Mouse (Mus musculus) kidney, adult 2 months (tissue): ENCODE measurements around the gene Grik4.

Source experiments
- CTCF ChIP-seq: fragments of 200-500 bp; conservative IDR thresholded peaks from 2 replicates; pipeline ENCODE4 v1.5.1; 2011; ENCODE audit warnings: low read depth, mild to moderate bottlenecking, control low read depth, low read length, moderate library complexity, mixed read lengths; ENCODE audit not compliant: insufficient read depth, insufficient read length
- POLR2A ChIP-seq: fragments of 200-500 bp; IDR thresholded peaks from one replicate; pipeline ENCODE4 v1.6.1; 2011; ENCODE audit warnings: low read depth, low read length, control low read depth

DNA sequence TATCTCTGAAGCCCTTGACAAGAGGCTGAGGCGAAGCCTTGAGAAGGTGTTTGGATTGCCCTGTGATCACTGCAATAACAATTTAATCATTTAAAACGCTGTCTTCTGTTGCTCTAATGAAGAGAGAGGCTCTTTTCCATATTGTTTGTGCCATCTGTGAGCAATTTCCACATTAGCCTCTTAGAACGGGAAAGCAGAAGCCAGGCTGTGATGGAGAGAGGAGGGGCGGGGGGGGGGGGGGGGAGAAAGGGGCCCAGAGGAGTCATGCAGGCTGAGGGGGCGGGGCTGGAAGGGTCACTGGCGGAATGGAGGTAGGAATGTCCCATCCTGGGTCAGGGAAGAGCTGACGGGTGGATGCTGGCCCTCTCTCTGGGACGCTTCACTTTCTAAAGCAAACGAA lies 96.2 kb downstream of the Grik4 start:
- no peak for TF ChIP-seq POLR2A
- no peak for TF ChIP-seq CTCF
